Mouse (Mus musculus) kidney, embryonic 14.5 days (tissue): Measurements from ENCODE around the gene Stard13. TPM values are rescaled to one million over a fixed set of nuclear protein-coding genes. Genes with fewer than 3 reads are reported as not detected.

Source experiments
- ATAC-seq: fragments of 200-750 bp; cut with Nextera tagmentation; 2 replicates; pipeline ENCODE4 v1.8.0; 2017; ENCODE audit warnings: moderate number of reproducible peaks, mild to moderate bottlenecking, moderate TSS enrichment, moderate library complexity; ENCODE audit not compliant: low FRiP score, low TSS enrichment
- H3K27ac ChIP-seq: fragments of 300-500 bp; sonication (generic); 2 replicates; pipeline ENCODE4 v1.5.1; 2014; ENCODE audit warnings: low read depth, mild to moderate bottlenecking, low read length, moderate library complexity, mixed read lengths
- H3K27me3 ChIP-seq: fragments of 300-500 bp; sonication (generic); 2 replicates; pipeline ENCODE4 v1.6.1; 2014; ENCODE audit warnings: mild to moderate bottlenecking, low read length; ENCODE audit not compliant: control insufficient read depth, insufficient read depth
- H3K36me3 ChIP-seq: fragments of 300-500 bp; sonication (generic); 2 replicates; pipeline ENCODE4 v1.6.1; 2014; ENCODE audit warnings: low read length, mixed read lengths; ENCODE audit not compliant: control insufficient read depth, insufficient read depth
- H3K4me1 ChIP-seq: fragments of 300-500 bp; sonication (generic); 2 replicates; pipeline ENCODE4 v1.6.1; 2014; ENCODE audit warnings: low read length, mixed read lengths; ENCODE audit not compliant: control insufficient read depth, insufficient read depth
- H3K4me2 ChIP-seq: fragments of 300-500 bp; sonication (generic); replicated peaks from 2 replicates; pipeline ENCODE4 v1.6.1; 2014; ENCODE audit warnings: low read depth, mild to moderate bottlenecking, low read length
- H3K4me3 ChIP-seq: fragments of 300-500 bp; sonication (generic); 2 replicates; pipeline ENCODE4 v1.5.1; 2014; ENCODE audit warnings: mild to moderate bottlenecking, low read length
- H3K9ac ChIP-seq: fragments of 300-500 bp; sonication (generic); 2 replicates; pipeline ENCODE4 v1.6.1; 2014; ENCODE audit warnings: low read depth, mild to moderate bottlenecking, low read length, moderate library complexity
- H3K9me3 ChIP-seq: fragments of 300-500 bp; sonication (generic); 2 replicates; pipeline ENCODE4 v1.6.1; 2016; ENCODE audit warnings: low read length; ENCODE audit not compliant: control insufficient read depth
- WGBS: fragments of 180-500 bp; shearing (Covaris S2); extraction: QIAGEN DNeasy Blood & Tissue Kit; methylation state at CpG from one replicate; pipeline ENCODE4 v1.1.7; 2014; 5-methylcytosine and 5-hydroxymethylcytosine counted together
- polyA plus RNA-seq: library from polyadenylated mRNA; unstranded; fragments of >200 nt; fragmentation: Nextera tagmentation; extraction: Ambion mirVana; gene quantifications from 2 replicates; pipeline ENCODE4 v1.2.1, GENCODE M21; 2014

Stard13 gene
- polyA plus RNA-seq, 1 experiment from 2014 or later: 7.4 TPM

DNA sequence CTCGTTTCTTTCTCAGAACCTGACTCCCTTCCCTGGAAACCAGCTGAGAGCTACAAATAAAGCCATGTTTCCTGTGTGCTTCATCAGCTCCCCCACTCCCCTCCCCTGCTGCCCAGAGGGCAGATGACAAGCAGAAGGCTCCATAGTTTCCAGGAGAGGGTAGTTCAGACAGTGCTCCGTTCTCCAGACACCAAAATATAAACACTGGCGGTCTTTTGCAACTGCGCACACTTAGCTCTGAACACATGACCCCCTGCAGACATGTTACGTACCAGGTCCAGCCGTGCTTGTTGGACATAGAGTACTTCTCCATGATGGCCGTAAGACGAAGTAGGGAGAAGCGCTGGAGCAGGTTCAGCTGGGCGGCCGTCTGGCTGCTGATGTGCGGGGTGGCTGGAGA lies 173.2 kb downstream of the Stard13 start:
- Histone ChIP-seq H3K36me3 (peaks cover 16% of the 10 kb centered on the region), H3K27me3 (no peaks in the 10 kb centered on the region), H3K9me3 (peaks cover 9% of the 10 kb centered on the region; the same call in 1 of the 2 replicates), H3K4me1 (peaks cover 14% of the 10 kb centered on the region), H3K9ac (no peak overlapping the region), H3K4me3 (no peak overlapping the region), H3K27ac (peak overlapping the region; percentile 59; the same call in 1 of the 2 replicates), H3K4me2 (no peak overlapping the region)
- whole genome bisulfite sequencing: 46% methylated on average over 12 of the region's 12 CpGs
- peak; percentile 18; the same call in 1 of the 2 replicates for ATAC-seq

GRCm38 (mm10) chr5:151059772-151060171 lies 173.9 kb downstream of the Stard13 start:
- peaks cover 9% of the 10 kb centered on the region; the same call in 1 of the 2 replicates for H3K9me3 ChIP-seq
- H3K4me2 ChIP-seq: no peak overlapping the region
- peaks cover 15% of the 10 kb centered on the region for H3K4me1 ChIP-seq
- no peak overlapping the region for H3K9ac ChIP-seq
- H3K4me3 ChIP-seq: no peak overlapping the region
- H3K27ac ChIP-seq: no peak overlapping the region; the same call in 1 of the 2 replicates
- ATAC-seq: no peak
- peaks cover 16% of the 10 kb centered on the region for H3K36me3 ChIP-seq
- H3K27me3 ChIP-seq: no peaks in the 10 kb centered on the region
- 58% methylated on average over 5 of the region's 5 CpGs for WGBS

- no peak overlapping the region for H3K27ac ChIP-seq
- H3K9me3 ChIP-seq: peaks cover 9% of the 10 kb centered on the region; the same call in 1 of the 2 replicates
- peaks cover 16% of the 10 kb centered on the region for H3K36me3 ChIP-seq
- H3K9ac ChIP-seq: no peak overlapping the region
- H3K27me3 ChIP-seq: no peaks in the 10 kb centered on the region
- no peak for ATAC-seq
- H3K4me2 ChIP-seq: no peak overlapping the region
- peaks cover 19% of the 10 kb centered on the region for H3K4me1 ChIP-seq
- H3K4me3 ChIP-seq: no peak overlapping the region
- 74% methylated on average over 10 of the region's 10 CpGs for WGBS
Measured at GRCm38 (mm10) chr5:151059352-151059751, 174.3 kb downstream of the Stard13 start.

DNA sequence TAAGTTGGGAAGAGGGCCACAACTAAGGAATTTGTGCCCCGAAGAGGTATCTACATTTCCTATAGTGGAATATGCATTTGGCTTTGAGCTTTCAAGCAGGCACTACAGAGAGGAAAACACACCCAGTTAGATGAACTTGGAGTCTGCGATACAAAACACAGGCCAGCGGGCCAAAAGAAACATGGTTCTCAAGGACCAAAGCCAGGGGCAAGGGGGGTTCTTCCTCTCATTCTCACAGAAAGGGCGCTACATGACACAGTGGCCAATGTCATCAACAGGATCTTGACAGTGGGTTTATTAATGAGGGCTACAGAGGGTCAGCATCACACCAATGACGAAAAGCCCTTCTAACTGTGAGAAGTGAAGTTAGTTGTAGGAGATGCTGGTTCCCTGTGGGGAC lies 175.9 kb downstream of the Stard13 start:
- WGBS: 80% methylated on average over 5 of the region's 5 CpGs
- no peaks in the 10 kb centered on the region for H3K27me3 ChIP-seq
- peaks cover 10% of the 10 kb centered on the region for H3K36me3 ChIP-seq
- peaks cover 19% of the 10 kb centered on the region for H3K4me1 ChIP-seq
- ATAC-seq: no peak
- no peak overlapping the region for H3K4me2 ChIP-seq
- H3K9me3 ChIP-seq: peaks cover 9% of the 10 kb centered on the region; the same call in 1 of the 2 replicates
- no peak overlapping the region for H3K9ac ChIP-seq
- no peak overlapping the region for H3K4me3 ChIP-seq
- no peak overlapping the region; the same call in 1 of the 2 replicates for H3K27ac ChIP-seq

GRCm38 (mm10) chr5:151056920-151057294 lies 176.7 kb downstream of the Stard13 start:
- Histone ChIP-seq H3K27me3 (no peaks in the 10 kb centered on the region), H3K27ac (peak overlapping the region; percentile 21), H3K4me2 (no peak overlapping the region), H3K4me1 (peaks cover 19% of the 10 kb centered on the region), H3K4me3 (no peak overlapping the region), H3K9ac (no peak overlapping the region), H3K9me3 (peaks cover 5% of the 10 kb centered on the region; the same call in 1 of the 2 replicates), H3K36me3 (peaks cover 9% of the 10 kb centered on the region; the same call in 1 of the 2 replicates)
- ATAC-seq: peak; percentile 33
- 50% methylated on average over 6 of the region's 6 CpGs for WGBS

GRCm38 (mm10) chr5:151056255-151056919 lies 177.2 kb downstream of the Stard13 start:
- 41% methylated on average over 12 of the region's 12 CpGs for WGBS
- Histone ChIP-seq H3K4me1 (peaks cover 19% of the 10 kb centered on the region), H3K27ac (peak overlapping the region; percentile 21), H3K4me3 (no peak overlapping the region), H3K9ac (no peak overlapping the region), H3K36me3 (peaks cover 6% of the 10 kb centered on the region; the same call in 1 of the 2 replicates), H3K4me2 (no peak overlapping the region), H3K27me3 (no peaks in the 10 kb centered on the region), H3K9me3 (peaks cover 3% of the 10 kb centered on the region; the same call in 1 of the 2 replicates)
- ATAC-seq: peak; percentile 38; the same call in 1 of the 2 replicates

DNA sequence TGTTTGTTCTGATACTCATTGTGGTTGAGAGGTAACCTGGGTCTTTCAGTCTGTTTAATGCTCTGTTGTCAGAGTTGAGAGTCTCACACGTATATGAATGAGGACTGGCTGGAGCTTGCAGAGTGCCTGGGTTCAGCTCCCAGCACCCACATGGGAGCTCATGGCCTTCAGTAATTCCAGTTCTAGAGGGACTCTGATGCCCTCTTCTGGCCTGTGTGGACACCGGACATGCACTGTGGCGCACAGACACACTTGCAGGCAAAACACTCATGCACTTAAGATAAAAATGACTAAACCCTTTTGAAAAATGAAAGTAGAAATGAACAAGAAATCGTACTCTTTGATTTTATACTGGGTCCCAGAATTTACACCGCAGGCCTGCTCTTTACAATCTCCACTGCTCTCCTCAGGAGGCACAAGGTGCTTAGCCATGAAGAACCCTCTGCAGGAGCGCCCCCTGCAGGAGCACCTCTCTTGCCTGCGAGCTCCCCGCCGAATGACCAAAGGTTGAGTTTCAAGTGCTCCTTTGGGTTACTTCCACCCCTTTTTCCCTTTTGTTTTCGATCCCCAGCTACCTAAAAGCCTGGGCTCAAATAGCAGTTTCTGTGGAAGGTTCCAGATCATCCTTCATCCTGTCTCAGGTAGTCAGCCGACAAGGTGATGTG lies 178.1 kb downstream of the Stard13 start:
- H3K36me3 ChIP-seq: peaks cover 6% of the 10 kb centered on the region; the same call in 1 of the 2 replicates
- H3K27me3 ChIP-seq: no peaks in the 10 kb centered on the region
- H3K27ac ChIP-seq: peak overlapping the region; percentile 57; the same call in 1 of the 2 replicates
- no peak overlapping the region for H3K4me3 ChIP-seq
- no peak for ATAC-seq
- 93% methylated on average over 11 of the region's 11 CpGs for WGBS
- no peak overlapping the region for H3K9ac ChIP-seq
- peaks cover 3% of the 10 kb centered on the region; the same call in 1 of the 2 replicates for H3K9me3 ChIP-seq
- no peak overlapping the region for H3K4me2 ChIP-seq
- H3K4me1 ChIP-seq: peaks cover 19% of the 10 kb centered on the region

DNA sequence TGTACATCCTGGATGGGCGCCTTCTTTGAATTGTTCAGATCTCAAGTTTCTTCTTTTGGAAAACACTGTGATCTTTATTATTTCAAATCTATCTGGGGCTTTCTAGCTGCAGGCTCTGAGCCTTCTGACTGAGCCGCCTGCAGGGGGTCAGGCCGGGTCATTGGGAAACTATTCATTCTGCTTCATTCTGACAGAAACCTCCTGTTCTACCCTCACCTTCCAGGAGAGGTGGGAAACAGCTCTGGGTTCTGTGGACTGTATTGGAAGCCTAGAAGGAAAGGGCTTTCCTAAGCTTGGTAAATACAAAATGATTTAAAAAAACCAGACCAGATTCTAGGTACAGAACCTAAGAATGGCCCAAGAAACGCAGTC lies 178.9 kb downstream of the Stard13 start:
- no peak overlapping the region for H3K9ac ChIP-seq
- H3K36me3 ChIP-seq: peaks cover 6% of the 10 kb centered on the region; the same call in 1 of the 2 replicates
- H3K9me3 ChIP-seq: peaks cover 3% of the 10 kb centered on the region; the same call in 1 of the 2 replicates
- peaks cover 15% of the 10 kb centered on the region for H3K4me1 ChIP-seq
- peak; percentile 44; the same call in 1 of the 2 replicates for ATAC-seq
- WGBS: 29% methylated on average over 4 of the region's 4 CpGs
- no peak overlapping the region for H3K4me3 ChIP-seq
- no peak overlapping the region for H3K4me2 ChIP-seq
- peak overlapping the region; percentile 57; the same call in 1 of the 2 replicates for H3K27ac ChIP-seq
- H3K27me3 ChIP-seq: no peaks in the 10 kb centered on the region
